Mouse (Mus musculus) embryonic fibroblast, embryonic 13.5 days (primary cell): Measurements from ENCODE around the gene Cd180.

Experiments used
- CTCF ChIP-seq: IDR thresholded peaks from 2 replicates; pipeline ENCODE4 v1.5.1; 2011; ENCODE audit warnings: mild to moderate bottlenecking, control low read depth, low read length, moderate library complexity, borderline replicate concordance; ENCODE audit not compliant: insufficient read depth
- POLR2A ChIP-seq: IDR thresholded peaks from 2 replicates; pipeline ENCODE4 v1.6.1; 2011; ENCODE audit warnings: low read depth, mild to moderate bottlenecking, control low read depth, low read length, moderate library complexity

DNA sequence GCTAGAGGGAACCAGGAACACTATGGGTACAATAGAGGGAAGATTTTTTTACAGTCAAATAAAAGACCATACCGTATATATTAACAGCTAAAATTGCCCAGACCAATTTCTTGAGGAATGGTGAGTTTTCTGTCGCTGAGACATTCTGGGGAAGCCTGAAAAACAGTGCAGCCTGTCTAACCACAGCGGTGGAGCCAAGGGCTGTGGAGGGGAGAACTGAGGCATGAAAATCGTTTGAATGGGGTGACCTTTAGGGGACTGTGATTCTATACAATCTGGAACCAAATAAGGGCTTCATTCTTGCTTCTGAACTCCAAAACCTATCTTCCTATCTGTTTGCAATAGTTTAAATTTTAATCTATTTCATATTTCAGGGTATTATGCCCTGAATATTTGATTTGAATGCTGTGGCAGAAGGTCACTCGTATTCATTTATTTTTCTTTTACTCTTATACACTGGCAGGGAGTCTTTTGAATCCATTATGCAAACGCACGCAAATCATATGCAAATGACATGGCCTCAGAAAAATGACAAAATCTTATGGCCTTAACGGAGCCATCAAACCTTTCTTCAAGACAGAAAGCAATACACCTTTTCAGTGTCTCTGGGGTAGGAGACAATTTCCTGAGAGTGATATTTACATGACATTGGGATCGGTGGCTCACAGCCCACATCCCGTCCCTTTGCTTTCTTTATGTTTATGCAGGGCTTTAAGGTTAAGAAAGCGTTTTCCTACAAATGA lies 1.8 kb upstream of the Cd180 start:
- no peak for TF ChIP-seq CTCF
- TF ChIP-seq POLR2A = no peak
